Mouse (Mus musculus) erythroblast, embryonic 14.5 days (primary cell): ENCODE results near the gene Cnn1.

ENCODE experiments used
- GATA1 ChIP-seq: IDR thresholded peaks from 2 replicates; pipeline ENCODE4 v1.6.1; 2012; ENCODE audit warnings: low read length, inconsistent platforms, mixed read lengths
- TAL1 ChIP-seq: IDR thresholded peaks from 3 replicates; pipeline ENCODE4 v1.6.1; 2012; ENCODE audit warnings: low read length, inconsistent platforms, mixed read lengths

GRCm38 (mm10) chr9:22064341-22064740, 34.7 kb upstream of the Cnn1 start:
- TF ChIP-seq GATA1 (no peak), TAL1 (no peak)
